Mouse (Mus musculus): ENCODE results near the gene 1110004F10Rik. TPM values are rescaled to one million over a fixed set of nuclear protein-coding genes. Genes with fewer than 3 reads are reported as not detected.

The 1110004F10Rik gene
- 10 to 100 TPM; 96.2 to 98.3 TPM for total RNA-seq (2021)

GRCm38 (mm10) chr7:116039196-116039537 is at the start of gene 1110004F10Rik:
Gene 1110004F10Rik, plus strand, starts transcription at chr7:116039397.
- intact Hi-C loops (cut with DNase I), result no loop called here
- DNase-seq (ENCODE audit: low spot score in 2 of 2), result no peak

- intact Hi-C loops (cut with DNase I), result no loop called here
- no peak for DNase-seq (ENCODE audit: low spot score in 2 of 2)
Observed at GRCm38 (mm10) chr7:116002726-116003125, 36.5 kb upstream of the 1110004F10Rik start.

- intact Hi-C loops (cut with DNase I), result loop anchor here (5.0 kb wide), 2 partner anchors 203 to 663 kb away; no protein-coding TSS in a partner anchor
Observed at GRCm38 (mm10) chr7:116029991-116030390, 9.2 kb upstream of the 1110004F10Rik start.

GRCm38 (mm10) chr7:116030597-116031387 is 8.4 kb upstream of the 1110004F10Rik start:
- intact Hi-C loops (cut with DNase I), result loop anchor here (5.0 kb wide), 2 partner anchors 203 to 663 kb away; no protein-coding TSS in a partner anchor
- no peak for DNase-seq (ENCODE audit: low spot score in 2 of 2)

More at GRCm38 (mm10) chr7:116029991-116030390, 9.2 kb upstream of the 1110004F10Rik start:
- DNase-seq (ENCODE audit: low spot score in 2 of 2), result no peak

- no peak for DNase-seq (ENCODE audit: low spot score in 2 of 2)
- intact Hi-C loops (cut with DNase I), result loop anchor here (5.0 kb wide), 2 partner anchors 204 to 664 kb away; no protein-coding TSS in a partner anchor
Observed at GRCm38 (mm10) chr7:116031388-116031717, 7.8 kb upstream of the 1110004F10Rik start.

GRCm38 (mm10) chr7:116031718-116032595 is 7.2 kb upstream of the 1110004F10Rik start:
- intact Hi-C loops (cut with DNase I), result loop anchor here (5.0 kb wide), 2 partner anchors 205 to 665 kb away; no protein-coding TSS in a partner anchor

GRCm38 (mm10) chr7:116032596-116033307 is 6.4 kb upstream of the 1110004F10Rik start:
- peak; percentile 68 to 82 for DNase-seq (ENCODE audit: low spot score in 2 of 2)
- intact Hi-C loops (cut with DNase I), result loop anchor here (5.0 kb wide), 2 partner anchors 205 to 665 kb away; no protein-coding TSS in a partner anchor

More at GRCm38 (mm10) chr7:116031718-116032595, 7.2 kb upstream of the 1110004F10Rik start:
- peak in 1 of 2 experiments; percentile 8 for DNase-seq (ENCODE audit: low spot score in 2 of 2)

- intact Hi-C loops (cut with DNase I), result loop anchor here (2.0 to 5.0 kb wide), 3 partner anchors 206 to 666 kb away; no protein-coding TSS in a partner anchor
- DNase-seq (ENCODE audit: low spot score in 2 of 2), result peak in 1 of 2 experiments; percentile 28
Observed at GRCm38 (mm10) chr7:116033371-116034241, 5.6 kb upstream of the 1110004F10Rik start.

- DNase-seq (ENCODE audit: low spot score in 2 of 2), result peak in 1 of 2 experiments; percentile 42
Observed at GRCm38 (mm10) chr7:116034282-116034758, 4.9 kb upstream of the 1110004F10Rik start.

GRCm38 (mm10) chr7:116035504-116035903 is 3.7 kb upstream of the 1110004F10Rik start:
- no peak for DNase-seq (ENCODE audit: low spot score in 2 of 2)
- intact Hi-C loops (cut with DNase I), result loop anchor here (2.0 kb wide), 1 partner anchor 369 kb away; no protein-coding TSS in a partner anchor

More at GRCm38 (mm10) chr7:116034282-116034758, 4.9 kb upstream of the 1110004F10Rik start:
- intact Hi-C loops (cut with DNase I), result loop anchor here (2.0 to 5.0 kb wide), 3 partner anchors 207 to 667 kb away; no protein-coding TSS in a partner anchor

GRCm38 (mm10) chr7:116036591-116037555 is 2.3 kb upstream of the 1110004F10Rik start:
- DNase-seq (ENCODE audit: low spot score in 2 of 2), result no peak
- intact Hi-C loops (cut with DNase I), result loop anchor here (1.0 kb wide), 1 partner anchor 823 kb away; no protein-coding TSS in a partner anchor

GRCm38 (mm10) chr7:116038024-116038423 is 1.2 kb upstream of the 1110004F10Rik start:
- intact Hi-C loops (cut with DNase I), result no loop called here
- no peak for DNase-seq (ENCODE audit: low spot score in 2 of 2)

- intact Hi-C loops (cut with DNase I), result no loop called here
- peak in 1 of 2 experiments; percentile 10 for DNase-seq (ENCODE audit: low spot score in 2 of 2)
Observed at GRCm38 (mm10) chr7:116038511-116038910, 686 bp upstream of the 1110004F10Rik start, which contains the start of gene Sox6. Gene Sox6, minus strand, starts transcription at chr7:116038796.

GRCm38 (mm10) chr7:116039538-116040466 is 605 bp downstream of the 1110004F10Rik start:
- intact Hi-C loops (cut with DNase I), result loop anchor here (2.0 to 5.0 kb wide), 2 partner anchors 1117 to 1168 kb away; no protein-coding TSS in a partner anchor
- peak; percentile 88 to 93 for DNase-seq (ENCODE audit: low spot score in 2 of 2)

- DNase-seq (ENCODE audit: low spot score in 2 of 2), result no peak
- intact Hi-C loops (cut with DNase I), result loop anchor here (2.0 to 5.0 kb wide), 2 partner anchors 1118 to 1168 kb away; no protein-coding TSS in a partner anchor
Observed at GRCm38 (mm10) chr7:116040470-116041019, 1.3 kb downstream of the 1110004F10Rik start.
